Mouse (Mus musculus): ENCODE results near the gene Calcrl.

DNA sequence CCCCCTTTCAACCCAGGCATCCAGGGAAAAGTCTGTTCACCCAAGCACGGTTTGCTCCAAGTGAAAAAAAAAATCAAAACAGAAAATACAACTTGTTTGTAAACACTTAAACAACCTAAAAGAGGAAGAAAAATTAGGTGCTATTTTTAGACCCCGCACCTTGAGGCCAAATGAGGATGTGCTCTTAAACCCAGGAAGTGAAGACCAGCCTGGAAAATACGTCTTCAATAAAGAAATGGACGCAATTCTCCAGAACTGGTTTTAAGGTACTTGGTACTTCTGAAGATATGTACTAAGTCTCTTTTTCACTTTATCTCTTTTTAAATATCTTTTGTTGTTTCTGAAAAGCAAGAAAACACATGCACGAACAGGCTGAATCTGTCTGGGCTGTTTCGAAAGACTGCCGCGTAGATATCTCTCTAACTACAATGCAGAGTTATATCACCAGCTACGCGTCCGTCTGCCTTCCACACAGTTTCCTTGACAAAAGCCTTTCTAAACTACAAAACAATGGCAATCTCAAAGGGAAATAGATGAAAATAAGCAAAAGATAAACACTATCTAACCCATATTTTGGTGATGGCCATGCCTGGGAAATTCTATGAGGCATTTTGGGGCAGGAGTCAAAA lies 37.7 kb downstream of the Calcrl start:
- TF ChIP-seq POLR2A (IDR thresholded peaks at IDR 0.05; ENCODE audit: insufficient read length, low read depth) (no peak), E2F4 (IDR thresholded peaks at IDR 0.05; ENCODE audit: insufficient read depth) (no peak), USF1 (IDR thresholded peaks at IDR 0.05; ENCODE audit: low read depth) (no peak), CEBPB (IDR thresholded peaks at IDR 0.05; ENCODE audit: insufficient read depth, poor library complexity, severe bottlenecking) (no peak), TCF12 (IDR thresholded peaks at IDR 0.05; ENCODE audit: insufficient read depth, poor library complexity, severe bottlenecking) (no peak), MYOG (IDR thresholded peaks at IDR 0.05; ENCODE audit: control insufficient read depth in 1 of 3, insufficient read depth in 1 of 3, insufficient read length in 2 of 3, low read depth in 2 of 3) (no peak), SRF (IDR thresholded peaks at IDR 0.05; ENCODE audit: control insufficient read depth, insufficient read length, low read depth) (no peak), MYOD1 (IDR thresholded peaks at IDR 0.05; ENCODE audit: control insufficient read depth in 1 of 3, insufficient read length in 2 of 3, low read depth in 2 of 3) (no peak), POLR2AphosphoS2 (IDR thresholded peaks at IDR 0.05; ENCODE audit: insufficient read length, low read depth) (no peak)

Data from myocyte (in vitro differentiated cells).